Mouse (Mus musculus) bone marrow, adult 2 months (tissue): ENCODE data around the gene Armh3.

Experiments used
- CTCF ChIP-seq: fragments of 200-500 bp; IDR thresholded peaks from 2 replicates; pipeline ENCODE4 v1.5.1; 2011; ENCODE audit warnings: low read length, control low read depth; ENCODE audit not compliant: control insufficient read depth, insufficient read depth
- POLR2A ChIP-seq: fragments of 200-500 bp; IDR thresholded peaks from 2 replicates; pipeline ENCODE4 v1.6.1; 2011; ENCODE audit warnings: low read depth, mild to moderate bottlenecking, control low read depth, low read length, borderline replicate concordance; ENCODE audit not compliant: control insufficient read depth

GRCm38 (mm10) chr19:45902390-45903035, 95.8 kb downstream of the Armh3 start:
- TF ChIP-seq POLR2A (no peak), CTCF (no peak)
